Comparison of ENCODE assay signal across 9 mouse cellular contexts in the genomic region with DNA sequence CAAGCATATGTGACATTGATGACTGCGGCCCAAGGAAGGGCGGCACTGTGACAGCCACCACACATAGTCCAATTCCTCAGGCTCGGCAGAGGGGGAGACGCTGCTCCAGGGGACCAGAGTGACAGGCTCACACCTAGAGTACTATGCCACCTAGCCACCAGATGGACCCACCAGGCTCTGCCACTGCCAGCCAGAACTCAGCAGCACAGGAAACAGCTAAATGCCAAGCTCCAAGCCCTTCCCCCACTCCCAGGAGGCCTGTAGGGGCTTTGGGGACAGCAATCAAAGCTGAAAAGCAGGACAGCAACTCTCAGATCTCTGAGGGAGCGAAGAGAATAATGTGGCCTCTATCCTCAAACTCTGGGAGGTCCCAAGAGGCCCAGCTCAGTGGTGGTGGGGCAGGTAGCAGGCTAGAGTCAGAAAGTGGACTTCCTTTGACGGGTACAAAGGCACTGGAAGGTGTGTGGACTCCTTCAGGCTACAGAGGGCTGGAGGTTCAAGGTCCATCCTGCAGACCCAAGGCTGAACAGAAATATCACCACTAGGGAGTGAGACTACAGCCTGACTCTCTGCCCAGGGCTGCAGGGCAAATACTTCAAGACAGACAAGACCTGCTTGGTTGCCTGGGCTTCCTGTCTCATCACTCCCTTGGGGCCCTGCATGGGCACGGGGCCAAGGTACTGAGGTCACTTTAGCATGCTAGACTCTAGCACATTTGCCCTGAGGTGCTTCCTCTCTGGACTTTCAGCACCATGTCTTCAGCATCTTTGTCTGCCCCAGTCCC. TPM values are rescaled to one million over a fixed set of nuclear protein-coding genes. Genes with fewer than 3 reads are reported as not detected.
DNase-seq lines count a peak whose midpoint lies in the region.
"Had no signal": no experiment of that assay in that cellular context is flagged by ENCODE, and none has a peak within 500 bp of the region (broad histone marks: within the 10 kb centered on the region; RNA-seq: fewer than 3 reads in every experiment).

No protein-coding gene starts in this region.

- H3K9me3 ChIP-seq in embryonic facial prominence, embryonic 10.5 days = no peaks in the 10 kb centered on the region
- H3K9me3 ChIP-seq: liver, embryonic 13.5 days had no signal

- peaks cover 23% of the 10 kb centered on the region for H3K4me1 ChIP-seq in embryonic facial prominence, embryonic 10.5 days

- DNase-seq in retina, postnatal 1 day = peak; percentile 26
- DNase-seq in retina, embryonic 14.5 days (ENCODE audit: low spot score) = no peak
- peak; percentile 90 for DNase-seq in adrenal gland, postnatal 10 days
- DNase-seq in embryonic facial prominence, embryonic 10.5 days (ENCODE audit: low spot score) = no peak
- DNase-seq in heart, postnatal 10 days = peak; percentile 51 to 68
- peak; percentile 88 for DNase-seq in kidney, postnatal 14 days
- peak; percentile 58 for DNase-seq in skeletal muscle tissue, adult 2 months (ENCODE audit: low read depth, low spot score)
- DNase-seq in right cerebral cortex, postnatal 36 days (ENCODE audit: low spot score in 2 of 2) = no peak
- DNase-seq: liver, embryonic 13.5 days had no signal

- no peak overlapping the region for H3K4me3 ChIP-seq in embryonic facial prominence, embryonic 10.5 days
- H3K4me3 ChIP-seq: liver, embryonic 13.5 days had no signal

- intact Hi-C loops in heart, postnatal 10 days (cut with DNase I) = no loop called here

- no peaks in the 10 kb centered on the region for H3K36me3 ChIP-seq in embryonic facial prominence, embryonic 10.5 days (replicated peaks)
- H3K36me3 ChIP-seq: liver, embryonic 13.5 days had no signal

- H3K27me3 ChIP-seq in embryonic facial prominence, embryonic 10.5 days (replicated peaks; ENCODE audit: low read depth, poor library complexity, severe bottlenecking) = no peaks in the 10 kb centered on the region
- H3K27me3 ChIP-seq: liver, embryonic 13.5 days had no signal

- H3K27ac ChIP-seq in embryonic facial prominence, embryonic 10.5 days (replicated peaks) = peak overlapping the region; percentile 26; the same call in 1 of the 2 replicates
- H3K27ac ChIP-seq: liver, embryonic 13.5 days had no signal

- 53% methylated on average over 7 of the region's 7 CpGs for WGBS in embryonic facial prominence, embryonic 10.5 days

RNA-seq across cellular contexts. Expression of a gene that starts 37.6 kb away (rescaled TPM):
- 10 to 100 TPM; 21.5 to 23.1 TPM for total RNA-seq in adrenal gland, postnatal 10 days (2021)
- 8.5 and 8.6 TPM in 2 replicates for polyA plus RNA-seq in embryonic facial prominence, embryonic 10.5 days (2016; fragmentation: Nextera tagmentation; extraction: Ambion mirVana)
- total RNA-seq in heart, postnatal 10 days (2021) = 1 to 10 TPM; 3.1 to 6.0 TPM

Comparison
In these comparisons a context has a peak if more than half of its experiments do, and no peak if none do; other contexts are left out.
1. DNase-seq: peak in retina, postnatal 1 day (single experiment), adrenal gland, postnatal 10 days (single experiment), heart, postnatal 10 days (2 of 2), kidney, postnatal 14 days (single experiment) and skeletal muscle tissue, adult 2 months (single experiment); none in retina, embryonic 14.5 days (single experiment), embryonic facial prominence, embryonic 10.5 days (single experiment) and right cerebral cortex, postnatal 36 days (0 of 2).